Mouse (Mus musculus) kidney, embryonic 16.5 days (tissue): ENCODE results near the gene Zdhhc24. TPM values are rescaled to one million over a fixed set of nuclear protein-coding genes. Genes with fewer than 3 reads are reported as not detected.
A peak's percentile ranks its signal among the peaks of the same experiment; 100 is the strongest.

ENCODE experiments used
- ATAC-seq: fragments of 200-750 bp; cut with Nextera tagmentation; 2 replicates; pipeline ENCODE4 v1.8.0; 2017; ENCODE audit warnings: moderate TSS enrichment; ENCODE audit not compliant: low FRiP score, low TSS enrichment
- H3K27ac ChIP-seq: fragments of 300-500 bp; sonication (generic); 2 replicates; pipeline ENCODE4 v1.5.1; 2014; ENCODE audit warnings: low read length
- H3K27me3 ChIP-seq: fragments of 300-500 bp; sonication (generic); 2 replicates; pipeline ENCODE4 v1.6.1; 2014; ENCODE audit warnings: low read length, control low read depth, mixed read lengths; ENCODE audit not compliant: insufficient read depth
- H3K36me3 ChIP-seq: fragments of 300-500 bp; sonication (generic); 2 replicates; pipeline ENCODE4 v1.6.1; 2014; ENCODE audit warnings: low read length, control low read depth, mixed read lengths; ENCODE audit not compliant: insufficient read depth
- H3K4me1 ChIP-seq: fragments of 300-500 bp; sonication (generic); 2 replicates; pipeline ENCODE4 v1.6.1; 2014; ENCODE audit warnings: low read length, control low read depth, mixed read lengths; ENCODE audit not compliant: insufficient read depth
- H3K4me2 ChIP-seq: fragments of 300-500 bp; sonication (generic); replicated peaks from 2 replicates; pipeline ENCODE4 v1.6.1; 2014; ENCODE audit warnings: low read depth, low read length
- H3K4me3 ChIP-seq: fragments of 300-500 bp; sonication (generic); 2 replicates; pipeline ENCODE4 v1.5.1; 2014; ENCODE audit warnings: mild to moderate bottlenecking, low read length
- H3K9ac ChIP-seq: fragments of 300-500 bp; sonication (generic); replicated peaks from 2 replicates; pipeline ENCODE4 v1.6.1; 2014; ENCODE audit warnings: low read length
- H3K9me3 ChIP-seq: fragments of 300-500 bp; sonication (generic); 2 replicates; pipeline ENCODE4 v1.6.1; 2016; ENCODE audit warnings: low read length, control low read depth
- WGBS: fragments of 180-500 bp; shearing (Covaris S2); extraction: QIAGEN DNeasy Blood & Tissue Kit; methylation state at CpG from one replicate; pipeline ENCODE4 v1.1.7; 2014; 5-methylcytosine and 5-hydroxymethylcytosine counted together
- polyA plus RNA-seq: library from polyadenylated mRNA; unstranded; fragments of >200 nt; fragmentation: Nextera tagmentation; extraction: Ambion mirVana; gene quantifications from 2 replicates; pipeline ENCODE4 v1.2.1, GENCODE M21; 2015

Gene Zdhhc24
- polyA plus RNA-seq, 1 experiment from 2014 or later = 15.3 TPM

GRCm38 (mm10) chr19:4928781-4929180, 50.3 kb downstream of the Zdhhc24 start:
- H3K4me1 ChIP-seq = peaks cover 15% of the 10 kb centered on the region
- 61% methylated on average over 5 of the region's 5 CpGs for WGBS
- no peaks in the 10 kb centered on the region for H3K27me3 ChIP-seq
- ATAC-seq = peak; percentile 13
- peaks cover 7% of the 10 kb centered on the region for H3K36me3 ChIP-seq
- peak overlapping the region; percentile 72 for H3K4me3 ChIP-seq
- peak overlapping the region; percentile 78 for H3K9ac ChIP-seq
- peak overlapping the region; percentile 70 for H3K4me2 ChIP-seq
- no peaks in the 10 kb centered on the region for H3K9me3 ChIP-seq
- H3K27ac ChIP-seq = peak overlapping the region; percentile 74

Other genes starting within 250 kb of the Zdhhc24 start
- 2.0 and 4.3 TPM in 2 replicates for gene Gm960, start 180.0 kb upstream of the Zdhhc24 start, polyA plus RNA-seq
- gene Sptbn2, start 167.5 kb upstream of the Zdhhc24 start, polyA plus RNA-seq = 3.2 and 3.8 TPM in 2 replicates
- 75.5 and 77.2 TPM in 2 replicates for gene Rbm4b, start 122.2 kb upstream of the Zdhhc24 start, polyA plus RNA-seq
- 66.0 and 82.7 TPM in 2 replicates for gene Rbm4, start 84.8 kb upstream of the Zdhhc24 start, polyA plus RNA-seq
- 30.4 and 41.6 TPM in 2 replicates for gene Gm21992, start 67.1 kb upstream of the Zdhhc24 start, polyA plus RNA-seq
- 104 and 108 TPM in 2 replicates for gene Rbm14, start 67.0 kb upstream of the Zdhhc24 start, polyA plus RNA-seq
- gene Ccs, start 39.3 kb upstream of the Zdhhc24 start, polyA plus RNA-seq = 73.0 and 82.1 TPM in 2 replicates
- not detected in 2 replicates for gene Ccdc87, start 39.3 kb upstream of the Zdhhc24 start, polyA plus RNA-seq
- 66.6 and 76.7 TPM in 2 replicates for gene Ctsf, start 23.5 kb upstream of the Zdhhc24 start, polyA plus RNA-seq
- gene Actn3, start 759 bp upstream of the Zdhhc24 start, polyA plus RNA-seq = 9.4 and 11.0 TPM in 2 replicates
- gene Bbs1, start 28.0 kb downstream of the Zdhhc24 start, polyA plus RNA-seq = 6.5 and 7.2 TPM in 2 replicates
- 113 and 124 TPM in 2 replicates for gene Dpp3, start 49.6 kb downstream of the Zdhhc24 start, polyA plus RNA-seq
- 2.4 and 3.8 TPM in 2 replicates for gene Peli3, start 64.5 kb downstream of the Zdhhc24 start, polyA plus RNA-seq
- gene Mrpl11, start 83.5 kb downstream of the Zdhhc24 start, polyA plus RNA-seq = 102 and 106 TPM in 2 replicates
- gene Npas4, start 111.6 kb downstream of the Zdhhc24 start, polyA plus RNA-seq = not detected in 2 replicates
- 6.4 and 7.1 TPM in 2 replicates for gene Slc29a2, start 145.2 kb downstream of the Zdhhc24 start, polyA plus RNA-seq
- 60.2 and 65.1 TPM in 2 replicates for gene B4gat1, start 160.2 kb downstream of the Zdhhc24 start, polyA plus RNA-seq
- 1.9 and 3.8 TPM in 2 replicates for gene AC124502.3, start 160.2 kb downstream of the Zdhhc24 start, polyA plus RNA-seq
- gene Brms1, start 162.7 kb downstream of the Zdhhc24 start, polyA plus RNA-seq = 53.1 and 53.4 TPM in 2 replicates
- 3.6 and 4.8 TPM in 2 replicates for gene Rin1, start 171.8 kb downstream of the Zdhhc24 start, polyA plus RNA-seq
- 59.3 and 64.5 TPM in 2 replicates for gene Cd248, start 189.4 kb downstream of the Zdhhc24 start, polyA plus RNA-seq
- gene Tmem151a, start 206.9 kb downstream of the Zdhhc24 start, polyA plus RNA-seq = 1.6 and 1.8 TPM in 2 replicates
- gene Yif1a, start 209.9 kb downstream of the Zdhhc24 start, polyA plus RNA-seq = 122 and 127 TPM in 2 replicates
- 10.8 and 14.0 TPM in 2 replicates for gene Cnih2, start 219.9 kb downstream of the Zdhhc24 start, polyA plus RNA-seq
- gene Rab1b, start 228.4 kb downstream of the Zdhhc24 start, polyA plus RNA-seq = 306 and 315 TPM in 2 replicates
- 25.1 and 27.4 TPM in 2 replicates for gene Klc2, start 239.9 kb downstream of the Zdhhc24 start, polyA plus RNA-seq